Mouse (Mus musculus): Measurements from ENCODE around the gene Hadh.

Hadh gene

DNA sequence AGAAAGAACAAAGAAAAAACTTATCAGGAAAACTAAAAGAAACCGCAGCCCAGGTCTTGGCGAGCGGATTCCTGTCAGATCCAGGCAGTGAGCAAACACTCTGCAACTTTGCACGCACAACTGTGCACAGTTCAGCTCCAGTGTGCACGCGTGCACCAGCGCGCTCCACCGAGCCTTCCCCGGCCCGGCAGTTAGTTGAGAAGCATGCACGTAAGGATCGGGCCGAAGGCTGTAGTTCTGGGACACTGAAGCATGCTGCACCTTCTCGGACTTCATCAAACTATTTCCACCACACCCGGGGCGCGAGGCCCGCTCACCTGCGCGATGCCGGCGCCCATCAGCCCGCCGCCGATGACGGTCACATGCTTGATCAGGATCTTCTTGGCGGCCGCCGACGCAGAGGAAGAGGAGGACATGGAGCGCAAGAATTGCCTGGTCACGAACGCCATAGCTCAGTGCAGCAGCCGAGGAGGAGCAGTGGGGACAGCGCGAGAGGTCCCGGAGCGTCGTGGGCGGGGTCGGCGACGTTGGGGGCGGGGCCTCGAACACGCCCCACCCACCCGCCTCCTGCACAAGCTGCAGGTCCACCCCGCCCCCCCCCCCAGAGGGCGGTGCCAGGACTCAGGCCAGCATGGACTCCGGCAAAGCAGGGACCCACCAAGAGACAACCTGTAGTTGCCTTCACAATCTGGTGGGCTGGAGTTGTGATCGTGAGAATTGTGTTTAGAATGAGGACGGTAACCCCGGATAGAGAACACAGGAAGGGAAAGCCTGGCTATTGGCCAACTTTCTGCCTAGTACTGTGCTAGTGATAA is at the start of gene Hadh:
Gene Hadh, minus strand, starts transcription at position 543 of the 815 bp plus-strand sequence.
- DNase-seq (ENCODE audit: low read depth, low spot score) = peak; percentile 94

DNA sequence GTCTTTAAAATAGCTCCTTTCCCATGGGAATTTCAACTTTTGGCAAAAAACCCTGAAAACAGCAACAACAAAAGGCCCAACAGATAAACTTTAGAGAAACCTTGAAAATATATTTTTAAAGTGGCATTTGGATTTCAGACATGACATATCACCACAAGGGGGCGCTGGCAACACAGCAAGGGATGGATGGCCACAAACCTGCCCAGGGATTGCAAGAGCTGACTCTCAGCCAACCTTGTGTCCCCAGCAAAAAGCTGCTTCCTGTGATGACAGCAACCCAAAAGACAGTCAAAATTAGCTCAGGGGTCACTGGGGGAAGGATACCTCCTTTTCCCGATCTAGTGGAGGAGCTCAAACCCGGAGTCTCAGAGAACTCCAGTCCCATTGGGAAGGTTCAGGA is 48.3 kb upstream of the Hadh start:
- peak; percentile 69 for DNase-seq (ENCODE audit: low read depth, low spot score)

DNA sequence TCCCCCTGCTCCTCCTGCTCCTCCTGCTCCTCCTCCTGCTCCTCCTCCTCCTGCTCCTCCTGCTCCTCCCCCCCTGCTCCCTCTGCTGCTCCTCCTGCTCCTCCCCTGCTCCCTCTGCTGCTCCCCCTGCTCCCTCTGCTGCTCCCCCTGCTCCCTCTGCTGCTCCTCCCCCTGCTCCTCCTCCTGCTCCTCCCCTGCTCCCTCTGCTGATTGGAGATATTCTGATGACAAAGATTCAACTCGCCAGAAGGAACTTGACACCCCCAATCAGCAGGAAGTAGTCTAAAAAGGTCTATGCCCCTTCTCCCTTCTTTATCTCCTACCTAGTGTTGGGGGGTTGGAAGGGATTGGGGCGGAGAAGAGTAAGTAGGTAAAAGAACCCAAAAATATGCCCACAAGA is 46.3 kb upstream of the Hadh start:
- no peak for DNase-seq (ENCODE audit: low read depth, low spot score)

DNA sequence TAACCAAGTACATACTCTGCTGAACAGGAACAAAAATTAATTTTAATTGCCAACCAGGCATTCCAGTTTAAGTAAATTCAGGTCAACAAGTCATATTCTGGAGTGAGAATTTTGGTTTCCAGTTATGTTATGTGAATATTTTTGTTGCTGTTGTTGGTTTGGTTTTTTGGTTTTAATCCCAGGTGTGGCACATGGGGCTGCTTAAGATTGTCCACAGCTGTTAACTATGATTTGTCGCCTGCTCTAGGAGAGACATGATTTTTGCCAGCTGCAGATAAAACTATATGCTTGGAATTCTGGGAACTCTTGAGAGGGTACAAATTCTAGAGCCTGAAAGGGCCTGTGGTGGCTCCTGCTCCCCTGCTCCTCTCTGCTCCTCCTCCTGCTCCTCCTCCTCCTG is 45.2 kb upstream of the Hadh start:
- no peak for DNase-seq (ENCODE audit: low read depth, low spot score)

DNA sequence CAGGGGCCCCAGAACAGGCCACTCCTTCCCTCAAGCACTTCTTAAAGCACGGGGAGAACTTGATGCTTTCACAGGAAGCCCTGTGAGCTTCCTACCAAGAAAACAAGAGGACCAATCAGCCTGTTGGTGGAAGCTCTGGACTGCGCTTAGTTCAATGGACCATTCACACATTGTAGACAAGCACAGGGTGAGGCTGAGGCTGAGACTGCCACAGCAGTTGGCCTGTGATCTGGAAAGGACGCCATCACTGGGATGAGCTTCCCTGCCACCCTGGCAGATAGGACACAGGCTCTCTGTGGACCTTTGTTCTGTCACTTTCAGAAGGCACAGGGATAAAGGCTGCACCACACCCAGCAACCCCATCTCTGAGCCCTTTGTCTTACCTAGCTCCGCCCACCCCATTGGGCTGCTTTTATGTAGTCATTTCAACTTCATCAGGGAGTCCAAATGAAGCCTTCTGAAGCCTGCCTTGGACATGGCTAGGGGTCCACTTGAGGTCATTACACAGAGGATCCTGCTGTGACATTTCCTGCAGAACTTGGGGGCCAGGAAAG is 44.1 kb upstream of the Hadh start:
- DNase-seq (ENCODE audit: low read depth, low spot score) = no peak

DNA sequence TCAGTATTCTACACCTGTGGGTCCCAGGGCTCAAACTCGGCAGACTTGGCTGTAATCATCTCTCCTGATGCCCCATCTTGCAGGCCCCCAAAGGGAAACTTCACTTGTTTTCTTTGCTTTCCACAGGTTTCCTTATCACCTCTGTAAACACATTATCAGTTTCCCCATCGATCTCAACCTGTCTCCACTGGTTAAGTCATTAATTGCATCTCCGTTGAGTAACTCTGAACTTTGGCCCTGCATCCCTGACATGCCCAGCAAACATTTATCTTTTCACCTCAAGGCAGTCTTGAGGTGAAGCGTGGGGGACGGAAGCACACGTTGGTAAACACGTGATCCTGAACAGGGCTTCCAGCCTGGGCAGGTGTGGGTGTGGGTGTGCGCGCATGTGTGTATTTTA is 40.4 kb upstream of the Hadh start:
- no peak for DNase-seq (ENCODE audit: low read depth, low spot score)

DNA sequence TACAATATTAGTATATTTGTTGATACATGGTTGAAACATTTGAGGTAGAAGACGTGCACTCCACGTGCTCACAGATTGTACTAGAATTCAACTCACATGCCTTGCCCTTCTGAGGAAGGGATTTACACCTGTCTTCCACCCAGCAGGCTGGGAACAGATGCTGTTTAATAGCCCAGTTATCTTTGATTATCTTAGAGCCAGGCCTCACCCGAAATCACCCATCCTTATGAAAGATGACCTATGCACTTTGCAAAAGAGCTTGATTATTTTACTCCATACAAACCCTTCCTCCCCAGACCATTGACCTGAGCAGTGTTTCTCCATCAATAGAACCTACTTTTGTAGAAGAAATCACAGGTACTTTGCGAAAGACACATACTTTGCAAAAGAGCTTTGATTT is 38.7 kb upstream of the Hadh start:
- DNase-seq (ENCODE audit: low read depth, low spot score) = no peak

DNA sequence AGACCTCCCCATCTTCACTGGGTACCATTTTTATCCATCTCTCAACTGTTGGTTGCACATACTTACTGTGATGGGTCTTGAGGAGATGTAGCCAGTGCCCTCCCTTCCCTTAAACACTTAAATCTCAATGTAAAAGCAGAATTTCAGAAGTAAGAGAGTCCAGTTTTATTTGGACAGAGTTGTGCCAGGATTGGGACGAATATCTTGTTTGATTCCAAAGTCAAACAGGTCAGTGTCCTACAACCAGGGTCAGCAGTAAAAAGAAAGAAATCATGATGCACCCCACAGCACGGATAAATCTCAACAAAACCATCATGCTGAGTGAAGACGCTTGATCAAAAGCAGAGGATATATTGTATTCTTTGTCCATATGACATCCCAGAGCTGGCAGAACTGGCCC is 35.9 kb upstream of the Hadh start:
- DNase-seq (ENCODE audit: low read depth, low spot score) = no peak

- DNase-seq (ENCODE audit: low read depth, low spot score) = no peak
Measured at GRCm38 (mm10) chr3:131306255-131306654, 34.4 kb upstream of the Hadh start.

DNA sequence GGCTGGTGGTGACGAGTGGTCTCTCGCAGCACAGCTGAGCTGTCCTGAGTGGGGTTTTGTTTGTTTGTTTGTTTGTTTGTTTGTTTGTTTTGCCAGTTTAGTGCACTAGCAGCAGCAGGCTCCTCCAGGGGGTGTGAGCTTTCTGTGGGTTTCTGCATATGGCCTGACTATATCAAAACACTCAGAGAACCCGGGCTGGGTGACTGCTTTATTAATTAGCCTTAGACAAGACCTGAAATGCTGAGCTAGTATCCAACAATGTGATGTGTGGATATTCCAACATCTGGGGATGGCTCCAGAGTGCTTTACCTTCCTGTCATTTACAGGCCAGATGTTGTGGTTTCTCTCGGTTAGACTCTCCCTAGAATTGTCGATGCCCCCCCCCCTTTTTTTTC is 31.4 kb upstream of the Hadh start:
- no peak for DNase-seq (ENCODE audit: low read depth, low spot score)

GRCm38 (mm10) chr3:131302452-131303319 is 30.8 kb upstream of the Hadh start, which contains the start of gene Cyp2u1:
Gene Cyp2u1 (minus strand): TSS chr3:131303227.
- peak; percentile 94 for DNase-seq (ENCODE audit: low read depth, low spot score)

- peak; percentile 77 for DNase-seq (ENCODE audit: low read depth, low spot score)
Measured at GRCm38 (mm10) chr3:131299908-131300307, 28.0 kb upstream of the Hadh start.

- no peak for DNase-seq (ENCODE audit: low read depth, low spot score)
Measured at GRCm38 (mm10) chr3:131299078-131299477, 27.2 kb upstream of the Hadh start.

- DNase-seq (ENCODE audit: low read depth, low spot score) = peak; percentile 57
Measured at GRCm38 (mm10) chr3:131296893-131297292, 25.0 kb upstream of the Hadh start.

DNA sequence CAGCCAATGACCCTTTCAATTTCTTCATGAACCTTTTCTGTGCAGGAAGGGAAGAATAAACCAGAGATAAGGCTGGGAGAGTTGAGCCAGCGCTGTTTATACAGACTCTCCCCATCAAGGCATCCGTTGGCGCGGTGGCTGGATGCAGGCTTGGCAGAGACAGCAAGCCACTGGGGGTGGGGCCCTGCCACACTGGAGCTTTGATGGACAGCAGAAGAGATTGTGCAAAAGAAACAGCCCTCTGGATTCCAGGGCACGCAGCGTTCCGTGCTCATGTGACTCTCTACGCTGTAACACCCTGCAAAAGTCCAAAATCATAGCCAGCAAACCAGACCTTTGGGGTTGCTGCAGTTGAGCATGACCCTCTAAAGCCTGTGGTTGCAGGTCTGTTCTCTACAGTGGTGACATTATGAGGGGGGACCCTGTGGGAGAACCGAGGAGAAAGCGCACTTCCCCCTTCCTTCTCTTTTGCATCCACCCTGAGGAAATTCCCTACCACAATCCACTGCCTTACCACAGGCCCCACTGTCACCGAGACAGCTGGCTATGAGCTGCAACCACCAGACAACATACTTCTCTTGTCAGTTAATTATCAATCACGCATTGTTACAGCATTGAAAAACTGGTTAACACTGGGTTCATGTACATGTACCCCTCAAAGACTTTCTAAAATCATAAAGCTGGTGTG is 23.8 kb upstream of the Hadh start:
- DNase-seq (ENCODE audit: low read depth, low spot score) = no peak

- DNase-seq (ENCODE audit: low read depth, low spot score) = peak; percentile 48
Measured at GRCm38 (mm10) chr3:131294503-131294902, 22.6 kb upstream of the Hadh start.

- DNase-seq (ENCODE audit: low read depth, low spot score) = no peak
Measured at GRCm38 (mm10) chr3:131292959-131293358, 21.1 kb upstream of the Hadh start.

DNA sequence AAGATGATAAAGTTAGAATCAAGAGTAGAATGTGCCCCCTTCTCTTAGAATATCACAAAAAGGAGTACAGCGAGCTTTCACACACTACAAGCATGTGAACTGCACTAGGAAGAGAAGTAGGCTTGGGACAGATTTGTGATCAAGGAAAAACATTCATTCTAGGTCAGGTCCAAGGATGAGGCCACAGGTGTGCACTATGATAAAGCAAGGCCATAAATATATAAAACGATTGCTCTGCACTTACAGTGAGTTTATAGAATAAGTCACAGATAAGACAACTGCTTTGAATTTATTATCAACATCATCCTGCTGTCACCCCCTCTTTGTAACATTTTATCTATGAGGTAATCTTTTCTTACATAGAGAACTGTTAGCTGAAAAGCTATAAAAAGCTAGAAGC is 20.4 kb upstream of the Hadh start:
- DNase-seq (ENCODE audit: low read depth, low spot score) = no peak

DNA sequence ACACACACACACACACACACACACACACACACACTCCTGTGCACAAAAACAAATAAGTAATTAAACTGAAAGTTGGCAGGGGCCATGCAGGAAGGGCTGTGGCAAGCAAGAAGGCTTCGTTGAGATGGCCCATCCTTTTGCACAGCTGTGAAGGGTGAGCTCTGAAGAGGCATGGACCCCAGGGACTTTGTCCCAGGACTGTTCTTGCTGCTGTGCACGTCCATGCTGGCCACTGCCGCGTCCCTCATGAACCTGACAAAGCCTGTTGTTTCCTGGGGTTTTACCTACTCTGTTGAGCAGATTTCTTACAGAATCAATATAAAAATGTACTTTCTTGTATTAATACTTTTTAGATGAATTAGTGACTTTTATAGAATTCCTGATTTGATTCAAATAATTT is 20.0 kb upstream of the Hadh start:
- DNase-seq (ENCODE audit: low read depth, low spot score) = no peak

- no peak for DNase-seq (ENCODE audit: low read depth, low spot score)
Measured at GRCm38 (mm10) chr3:131274151-131274550, 2.2 kb upstream of the Hadh start.

DNA sequence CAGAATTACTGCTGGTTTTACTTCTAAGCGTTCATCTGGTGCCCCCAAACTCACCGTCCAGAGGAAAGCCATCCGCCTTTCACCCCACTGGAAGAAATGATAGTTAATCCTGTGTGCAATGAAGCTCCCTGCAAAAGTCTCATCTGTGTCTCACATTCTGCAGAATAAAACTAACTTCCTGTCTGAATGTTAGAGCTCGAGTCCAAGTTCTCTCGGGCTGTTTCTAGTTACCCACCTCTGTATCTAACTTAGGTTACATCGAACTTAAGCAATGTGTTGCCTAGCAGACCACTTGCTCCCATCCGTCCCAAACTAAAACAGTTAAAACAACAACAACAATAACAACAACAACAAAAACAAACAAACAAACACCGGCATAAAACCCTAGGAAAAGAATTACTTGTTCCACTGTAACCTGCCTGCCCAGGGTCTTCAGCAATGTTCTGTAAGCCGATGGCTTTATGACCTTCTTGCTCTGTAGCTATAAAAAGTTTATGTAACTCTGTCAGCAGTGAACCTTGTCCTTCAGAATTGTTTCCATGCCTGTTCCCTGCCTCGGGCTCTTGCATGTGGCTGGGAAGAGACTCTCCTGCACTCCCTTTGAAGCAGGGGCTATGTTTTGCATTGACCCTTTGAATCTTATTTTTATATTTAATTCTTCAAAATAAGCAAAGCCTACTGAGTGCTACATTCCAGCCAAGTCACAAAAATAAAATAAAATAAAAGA is 636 bp upstream of the Hadh start:
- DNase-seq (ENCODE audit: low read depth, low spot score) = no peak
